Mouse (Mus musculus): ENCODE measurements around the gene Mical3. TPM values are rescaled to one million over a fixed set of nuclear protein-coding genes. Genes with fewer than 3 reads are reported as not detected.

The Mical3 gene
- total RNA-seq, 2 experiments from 2014 or later: 100 to 150 TPM

DNA sequence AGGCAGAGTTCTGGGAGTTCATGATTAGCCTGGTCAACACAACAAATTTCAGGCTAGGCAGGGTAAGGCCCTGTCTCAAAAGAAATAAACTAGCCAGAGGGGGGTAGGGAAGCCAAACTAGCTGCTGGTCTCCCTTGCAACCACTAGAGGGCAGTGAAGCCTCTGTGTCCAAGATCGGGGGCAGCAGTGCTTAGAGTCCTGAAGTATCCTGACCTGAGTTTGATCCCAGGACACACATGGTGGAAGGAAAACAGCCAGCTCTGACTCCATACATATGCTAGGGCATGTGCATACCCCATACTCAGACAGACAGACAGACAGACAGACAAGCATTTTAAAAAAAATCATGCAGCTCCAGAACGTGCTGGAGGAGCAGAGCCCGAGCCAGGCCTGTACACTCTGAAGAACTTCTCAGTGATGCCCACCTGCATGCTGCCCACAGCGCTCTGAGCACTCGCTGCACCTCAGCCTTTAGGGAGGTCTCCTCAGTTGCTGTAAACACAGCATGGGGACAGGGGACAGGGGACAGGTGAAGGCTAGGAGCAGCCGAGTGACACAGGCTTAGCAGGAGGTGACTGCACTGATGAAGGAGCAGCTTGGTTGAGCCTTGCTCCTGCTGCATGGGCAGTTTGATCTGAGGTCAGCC, 232.5 kb downstream of the Mical3 start:
- intact Hi-C loops (cut with DNase I): no loop called here
- DNase-seq (ENCODE audit: low spot score in 2 of 2): peak in 1 of 2 experiments; percentile 28

DNA sequence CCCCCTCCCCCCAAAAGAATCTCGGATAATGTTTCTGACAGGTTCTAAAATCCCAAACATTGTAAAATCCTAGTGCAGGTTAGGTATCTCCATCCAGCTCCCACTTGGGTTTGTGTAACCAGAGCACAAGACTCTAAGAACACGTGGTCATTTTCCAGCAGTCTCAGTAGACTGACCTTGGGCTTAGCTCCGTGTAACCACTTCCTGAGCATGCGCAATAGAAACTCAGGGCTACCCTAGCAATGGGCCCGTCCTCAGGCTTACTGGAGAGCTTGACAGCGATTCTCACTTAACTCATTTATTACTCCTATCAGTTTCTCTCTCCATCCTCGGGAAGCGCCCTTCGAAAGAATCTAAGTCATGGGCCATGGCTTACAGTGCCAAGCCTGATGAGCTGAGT, 236.3 kb downstream of the Mical3 start:
- DNase-seq (ENCODE audit: low spot score in 2 of 2): no peak
- intact Hi-C loops (cut with DNase I): no loop called here

DNA sequence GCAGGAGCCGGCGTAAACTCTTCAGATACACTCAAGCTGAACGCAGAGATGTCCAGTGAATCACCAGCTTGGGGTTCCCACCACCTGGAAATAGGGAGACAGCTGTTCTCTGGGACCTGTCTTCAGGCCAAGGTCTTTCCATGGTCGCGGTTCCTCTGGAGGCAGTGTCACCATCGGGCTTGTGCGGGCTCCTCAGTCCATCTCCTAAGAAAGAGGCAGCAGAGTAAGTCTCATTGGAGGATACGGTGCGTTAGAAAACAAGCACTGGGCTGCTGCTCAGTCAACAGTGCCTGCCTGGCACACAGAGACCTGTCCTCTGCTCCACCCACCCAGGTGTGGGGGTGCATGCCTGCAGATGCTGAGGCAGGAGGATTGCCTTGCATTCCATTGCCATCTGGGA, 236.7 kb downstream of the Mical3 start:
- intact Hi-C loops (cut with DNase I): no loop called here
- no peak for DNase-seq (ENCODE audit: low spot score in 2 of 2)

DNA sequence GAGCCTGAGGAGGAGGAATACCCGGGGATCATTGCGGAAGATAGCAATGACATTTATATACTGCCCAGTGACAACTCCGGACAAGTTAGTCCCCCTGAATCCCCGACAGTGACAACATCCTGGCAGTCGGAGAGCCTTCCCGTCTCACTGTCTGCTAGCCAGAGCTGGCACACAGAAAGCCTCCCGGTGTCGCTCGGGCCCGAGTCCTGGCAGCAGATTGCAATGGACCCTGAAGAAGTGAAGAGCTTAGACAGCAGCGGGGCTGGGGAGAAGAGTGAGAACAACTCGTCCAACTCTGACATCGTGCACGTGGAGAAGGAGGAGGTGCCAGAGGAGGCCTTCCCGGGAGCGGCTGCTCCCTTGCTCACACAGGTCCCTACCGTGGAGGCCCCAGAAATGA, 244.1 kb downstream of the Mical3 start:
- no peak for DNase-seq (ENCODE audit: low spot score in 2 of 2)
- intact Hi-C loops (cut with DNase I): no loop called here

DNA sequence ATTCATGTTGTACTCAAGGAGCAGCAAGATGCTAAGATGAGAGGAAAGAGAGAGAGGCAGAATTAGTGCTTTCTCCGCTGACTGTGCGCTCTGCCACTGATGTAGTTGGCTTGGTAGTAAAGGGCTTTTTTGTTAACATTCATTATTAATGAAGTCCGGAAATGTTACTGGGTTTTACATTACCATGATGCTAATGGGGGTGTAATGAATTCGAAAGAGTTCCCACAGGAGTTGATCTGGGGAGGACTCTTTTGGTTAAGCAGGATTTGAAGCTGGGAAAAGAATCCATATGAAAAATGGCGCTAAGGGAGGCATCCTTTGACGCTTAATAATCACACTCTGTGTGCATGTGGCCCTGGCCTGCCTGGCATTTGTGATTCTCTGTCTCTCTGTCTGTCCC, 246.4 kb downstream of the Mical3 start:
- intact Hi-C loops (cut with DNase I): no loop called here
- DNase-seq (ENCODE audit: low spot score in 2 of 2): no peak

Other genes starting within 250 kb of the Mical3 start
- gene Bid, start 214.1 kb downstream of the Mical3 start, total RNA-seq (2021): 10 to 100 TPM in 1 of 2 experiments, 1 to 10 TPM in 1; 10.0 to 12.4 TPM
- 10 to 100 TPM; 14.4 to 14.5 TPM for gene Pex26, start 52.7 kb upstream of the Mical3 start, total RNA-seq (2021)
- 1 to 10 TPM; 9.6 TPM for gene Tuba8, start 79.7 kb upstream of the Mical3 start, total RNA-seq (2021)
- under 1 TPM; 0.59 to 0.72 TPM for gene Usp18, start 114.9 kb upstream of the Mical3 start, total RNA-seq (2021)
- 10 to 100 TPM; 12.4 to 18.9 TPM for gene Slc6a13, start 169.2 kb upstream of the Mical3 start, total RNA-seq (2021)
- gene Slc6a12, start 212.1 kb upstream of the Mical3 start, total RNA-seq (2021): 1 to 10 TPM in 1 of 2 experiments, under 1 TPM in 1; 0.72 to 1.7 TPM